Mouse (Mus musculus) hindbrain, embryonic 14.5 days (tissue): ENCODE data around the gene Gm10378. TPM values are rescaled to one million over a fixed set of nuclear protein-coding genes. Genes with fewer than 3 reads are reported as not detected.
"Not testable (repeated sequence)": the region's sequence is repeated elsewhere in the genome, so short reads cannot be mapped to it uniquely, and the experiment has no call there.

Source experiments
- ATAC-seq: fragments of 200-750 bp; cut with Nextera tagmentation; 2 replicates; pipeline ENCODE4 v1.8.0; 2017; ENCODE audit warnings: moderate number of reproducible peaks, mild to moderate bottlenecking, moderate TSS enrichment, moderate library complexity; ENCODE audit not compliant: low FRiP score
- DNase-seq: peaks from one replicate; pipeline ENCODE4 v3.0.0-alpha.2; 2015; ENCODE audit warnings: low spot score
- H3K27ac ChIP-seq: fragments of 300-500 bp; sonication (generic); 2 replicates; pipeline ENCODE4 v1.5.1; 2014; ENCODE audit warnings: mild to moderate bottlenecking, moderate library complexity
- H3K27me3 ChIP-seq: fragments of 300-500 bp; sonication (generic); 2 replicates; pipeline ENCODE4 v1.6.1; 2014; ENCODE audit warnings: mild to moderate bottlenecking, low read length, mixed read lengths; ENCODE audit not compliant: control insufficient read depth, insufficient read depth
- H3K36me3 ChIP-seq: fragments of 300-500 bp; sonication (generic); replicated peaks from 2 replicates; pipeline ENCODE4 v1.6.1; 2014; ENCODE audit not compliant: control insufficient read depth, insufficient read depth
- H3K4me1 ChIP-seq: fragments of 300-500 bp; sonication (generic); replicated peaks from 2 replicates; pipeline ENCODE4 v1.6.1; 2014; ENCODE audit warnings: antibody characterized with exemption, low read length, mixed read lengths; ENCODE audit not compliant: control insufficient read depth, insufficient read depth
- H3K4me2 ChIP-seq: fragments of 300-500 bp; sonication (generic); replicated peaks from 2 replicates; pipeline ENCODE4 v1.6.1; 2014; ENCODE audit warnings: mild to moderate bottlenecking, moderate library complexity
- H3K4me3 ChIP-seq: fragments of 300-500 bp; sonication (generic); replicated peaks from 2 replicates; pipeline ENCODE4 v1.5.1; 2014; ENCODE audit warnings: mild to moderate bottlenecking, low read length
- H3K9ac ChIP-seq: fragments of 300-500 bp; sonication (generic); 2 replicates; pipeline ENCODE4 v1.6.1; 2014
- H3K9me3 ChIP-seq: fragments of 300-500 bp; sonication (generic); 2 replicates; pipeline ENCODE4 v1.6.1; 2016; ENCODE audit warnings: low read length; ENCODE audit not compliant: control insufficient read depth
- WGBS: fragments of 180-500 bp; shearing (Covaris S2); extraction: QIAGEN DNeasy Blood & Tissue Kit; methylation state at CpG from one replicate; pipeline ENCODE4 v1.1.7; 2014; 5-methylcytosine and 5-hydroxymethylcytosine counted together
- microRNA-seq: library from miRNA; unstranded; fragments of <30 nt; microRNA quantifications from one replicate; pipeline ENCODE4, GENCODE M21; 2016
- polyA plus RNA-seq: library from polyadenylated mRNA; unstranded; fragments of >200 nt; fragmentation: Nextera tagmentation; extraction: Ambion mirVana; gene quantifications from 2 replicates; pipeline ENCODE4 v1.2.1, GENCODE M21; 2014

Gm10378 gene
- not detected in 2 replicates for polyA plus RNA-seq

GRCm38 (mm10) chr14:42655638-42656037 is at the start of gene Gm10378:
Gm10378 (plus strand) TSS chr14:42655938.
- not testable (repeated sequence) for H3K4me1 ChIP-seq, H3K4me3 ChIP-seq, H3K27ac ChIP-seq, ATAC-seq, H3K9ac ChIP-seq, H3K27me3 ChIP-seq, DNase-seq, H3K36me3 ChIP-seq, H3K9me3 ChIP-seq, H3K4me2 ChIP-seq
- no CpG with 5 or more reads among the region's 1 CpGs for WGBS

GRCm38 (mm10) chr14:42641817-42642216 is 13.9 kb upstream of the Gm10378 start, which contains the start of gene Gm3633:
Gm3633 (minus strand) TSS chr14:42641917.
- H3K36me3 ChIP-seq, H3K4me2 ChIP-seq, H3K27ac ChIP-seq, H3K4me1 ChIP-seq, H3K27me3 ChIP-seq, H3K4me3 ChIP-seq, H3K9ac ChIP-seq, H3K9me3 ChIP-seq, DNase-seq, ATAC-seq: not testable (repeated sequence)
- WGBS, result no CpG with 5 or more reads among the region's 2 CpGs

Small RNA genes lying within 50 kb of the gene (microRNA-seq; reads per million reads assigned to microRNA genes)
- not detected for gene Gm23620
- gene Gm25228, result not detected

Other genes starting within 250 kb of the Gm10378 start
- gene Gm8005, start 216.3 kb upstream of the Gm10378 start, polyA plus RNA-seq, result not detected in 2 replicates
- not detected in 2 replicates for gene Gm8011, start 192.1 kb upstream of the Gm10378 start, polyA plus RNA-seq
- not detected in 2 replicates for gene Gm8020, start 153.6 kb upstream of the Gm10378 start, polyA plus RNA-seq
- not detected in 2 replicates for gene Gm8024, start 131.7 kb upstream of the Gm10378 start, polyA plus RNA-seq
- not detected in 2 replicates for gene Gm17124, start 56.1 kb upstream of the Gm10378 start, polyA plus RNA-seq
- not detected in 2 replicates for gene Gm3633, start 14.0 kb upstream of the Gm10378 start, polyA plus RNA-seq
- not detected in 2 replicates for gene Gm3015, start 112.9 kb downstream of the Gm10378 start, polyA plus RNA-seq
- gene Gm10377, start 142.0 kb downstream of the Gm10378 start, polyA plus RNA-seq, result not detected in 2 replicates
- gene Gm21977, start 197.5 kb downstream of the Gm10378 start, polyA plus RNA-seq, result not detected in 2 replicates